Mouse (Mus musculus) lung, embryonic 14.5 days (tissue): ENCODE data around the gene Shb. TPM values are rescaled to one million over a fixed set of nuclear protein-coding genes. Genes with fewer than 3 reads are reported as not detected.

Experiments
- ATAC-seq: fragments of 200-750 bp; cut with Nextera tagmentation; 2 replicates; pipeline ENCODE4 v1.8.0; 2017; ENCODE audit warnings: mild to moderate bottlenecking, moderate TSS enrichment, moderate library complexity; ENCODE audit not compliant: insufficient read depth
- DNase-seq: peaks from one replicate; pipeline ENCODE4 v3.0.0-alpha.2; 2015
- H3K27ac ChIP-seq: fragments of 300-500 bp; sonication (generic); 2 replicates; pipeline ENCODE4 v1.5.1; 2014; ENCODE audit warnings: low read depth, mild to moderate bottlenecking, moderate library complexity
- H3K27me3 ChIP-seq: fragments of 300-500 bp; sonication (generic); 2 replicates; pipeline ENCODE4 v1.6.1; 2014; ENCODE audit warnings: low read length, control low read depth; ENCODE audit not compliant: insufficient read depth
- H3K36me3 ChIP-seq: fragments of 300-500 bp; sonication (generic); 2 replicates; pipeline ENCODE4 v1.6.1; 2014; ENCODE audit warnings: control low read depth; ENCODE audit not compliant: insufficient read depth
- H3K4me1 ChIP-seq: fragments of 300-500 bp; sonication (generic); 2 replicates; pipeline ENCODE4 v1.6.1; 2014; ENCODE audit warnings: antibody characterized with exemption, control low read depth; ENCODE audit not compliant: insufficient read depth
- H3K4me2 ChIP-seq: fragments of 300-500 bp; sonication (generic); 2 replicates; pipeline ENCODE4 v1.6.1; 2014; ENCODE audit warnings: mild to moderate bottlenecking
- H3K4me3 ChIP-seq: fragments of 300-500 bp; sonication (generic); 2 replicates; pipeline ENCODE4 v1.5.1; 2014; ENCODE audit warnings: low read depth, low read length
- H3K9ac ChIP-seq: fragments of 300-500 bp; sonication (generic); 2 replicates; pipeline ENCODE4 v1.6.1; 2014
- H3K9me3 ChIP-seq: fragments of 300-500 bp; sonication (generic); 2 replicates; pipeline ENCODE4 v1.6.1; 2016; ENCODE audit warnings: low read depth, low read length, control low read depth
- CTCF ChIP-seq: IDR thresholded peaks from 2 replicates; pipeline ENCODE4 v1.5.1; 2016; ENCODE audit warnings: antibody characterized with exemption, low read depth
- WGBS: fragments of 180-500 bp; shearing (Covaris S2); extraction: QIAGEN DNeasy Blood & Tissue Kit; methylation state at CpG from one replicate; pipeline ENCODE4 v1.1.7; 2014; 5-methylcytosine and 5-hydroxymethylcytosine counted together
- polyA plus RNA-seq: library from polyadenylated mRNA; unstranded; fragments of >200 nt; fragmentation: Nextera tagmentation; extraction: Ambion mirVana; gene quantifications from 2 replicates; pipeline ENCODE4 v1.2.1, GENCODE M21; 2014

Gene Shb
- polyA plus RNA-seq, 1 experiment from 2014 or later = 10.6 TPM

DNA sequence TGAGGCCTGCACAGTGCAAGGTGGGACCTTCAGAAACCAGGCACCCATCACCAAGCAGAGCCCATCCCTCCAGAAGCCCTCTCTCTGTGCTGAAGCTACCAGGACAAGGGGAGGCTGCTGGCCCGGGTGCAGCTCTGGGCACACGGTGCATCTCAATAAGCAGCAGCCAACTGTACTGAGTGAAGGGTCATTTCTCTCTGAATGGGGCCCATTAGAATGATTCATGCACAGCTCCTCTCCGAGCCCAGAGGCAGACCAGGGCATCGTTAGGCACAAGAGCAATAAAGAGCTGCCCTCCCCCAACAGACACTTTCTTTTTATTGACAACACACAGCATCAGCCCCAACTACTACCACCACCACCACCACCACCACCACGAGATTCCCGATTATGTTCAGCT lies 35.0 kb downstream of the Shb start:
- DNase-seq = no peak
- Histone ChIP-seq H3K36me3 (no peaks in the 10 kb centered on the region), H3K27ac (no peak overlapping the region), H3K27me3 (no peaks in the 10 kb centered on the region), H3K9me3 (no peaks in the 10 kb centered on the region), H3K4me3 (no peak overlapping the region), H3K4me1 (peaks cover 67% of the 10 kb centered on the region), H3K9ac (no peak overlapping the region), H3K4me2 (no peak overlapping the region)
- no peak for TF ChIP-seq CTCF
- ATAC-seq = no peak
- 79% methylated on average over 6 of the region's 6 CpGs for WGBS

DNA sequence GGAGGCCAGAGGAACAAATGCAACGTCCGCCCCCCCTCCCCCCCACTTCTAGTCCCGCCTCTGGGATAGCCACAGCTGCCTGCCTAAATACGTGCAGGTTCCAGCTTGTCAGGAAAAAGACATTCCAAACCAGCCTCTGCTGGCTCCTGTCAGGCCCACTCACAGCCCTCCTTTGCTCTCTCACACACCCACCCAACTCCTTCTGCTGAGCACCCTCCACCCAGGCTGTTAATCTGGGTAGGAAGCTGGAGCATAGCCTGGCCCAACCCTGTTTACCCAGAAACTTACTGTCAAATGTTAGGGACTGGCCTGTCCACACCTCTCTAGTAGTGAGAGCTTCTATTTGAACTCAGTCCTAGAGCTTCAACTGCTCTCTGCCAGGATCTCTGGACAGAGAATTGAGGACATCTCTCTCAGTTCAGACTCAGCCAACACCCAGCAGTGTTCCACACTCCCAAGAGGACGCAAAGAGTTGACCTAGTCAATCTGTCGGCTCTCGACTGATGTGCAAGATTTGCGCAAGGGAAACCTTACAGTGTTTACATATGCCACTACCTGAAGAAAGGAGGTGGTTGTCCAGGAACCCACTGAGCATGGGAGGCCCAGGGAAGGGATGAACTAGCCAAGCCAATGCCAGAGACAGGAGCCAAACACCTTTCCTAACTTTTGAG lies 36.6 kb downstream of the Shb start:
- no peaks in the 10 kb centered on the region for H3K36me3 ChIP-seq
- no peak overlapping the region for H3K4me3 ChIP-seq
- peaks cover 70% of the 10 kb centered on the region for H3K4me1 ChIP-seq
- no peaks in the 10 kb centered on the region for H3K9me3 ChIP-seq
- H3K27me3 ChIP-seq = no peaks in the 10 kb centered on the region
- WGBS = 32% methylated on average over 8 of the region's 8 CpGs
- DNase-seq (no peak), ATAC-seq (no peak)
- TF ChIP-seq CTCF = no peak
- no peak overlapping the region for H3K9ac ChIP-seq
- no peak overlapping the region for H3K4me2 ChIP-seq
- H3K27ac ChIP-seq = peak overlapping the region; percentile 71

- no peak overlapping the region; the same call in 1 of the 2 replicates for H3K9ac ChIP-seq
Observed at GRCm38 (mm10) chr4:45493786-45494400, 38.4 kb downstream of the Shb start.

DNA sequence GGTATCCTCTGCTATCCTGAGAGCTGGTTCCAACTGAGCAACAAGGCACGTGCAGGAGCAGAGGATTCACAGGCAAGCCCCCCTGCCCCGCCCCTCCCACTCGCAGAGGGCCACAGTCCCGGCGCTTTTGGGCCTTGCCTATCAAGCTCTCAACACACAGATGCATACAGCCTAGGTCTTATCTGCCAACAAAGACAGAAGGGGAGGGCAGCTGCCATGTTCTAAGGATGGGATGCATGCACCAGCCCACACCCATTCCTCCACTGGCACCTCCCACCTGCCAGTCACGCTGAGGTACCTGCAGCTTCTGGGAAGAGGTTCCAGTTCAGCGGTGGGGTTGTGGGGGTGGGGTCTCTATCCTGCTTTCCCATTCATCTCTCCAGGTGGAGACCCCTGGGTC lies 39.2 kb downstream of the Shb start:
- Histone ChIP-seq H3K9me3 (no peaks in the 10 kb centered on the region), H3K36me3 (no peaks in the 10 kb centered on the region), H3K4me1 (peaks cover 75% of the 10 kb centered on the region), H3K9ac (0 out of 2 replicates have a peak overlapping the region, but pooled peaks have one; percentile 5), H3K27me3 (no peaks in the 10 kb centered on the region), H3K27ac (peak overlapping the region; percentile 95), H3K4me2 (peak overlapping the region; percentile 43), H3K4me3 (no peak overlapping the region)
- WGBS = 10% methylated on average over 7 of the region's 7 CpGs
- DNase-seq (no peak), ATAC-seq (no peak)
- no peak for TF ChIP-seq CTCF

More at GRCm38 (mm10) chr4:45493786-45494400, 38.4 kb downstream of the Shb start:
- H3K9me3 ChIP-seq = no peaks in the 10 kb centered on the region
- whole genome bisulfite sequencing = 41% methylated on average over 6 of the region's 6 CpGs
- no peak overlapping the region for H3K4me3 ChIP-seq
- ATAC-seq = no peak
- H3K36me3 ChIP-seq = no peaks in the 10 kb centered on the region
- TF ChIP-seq CTCF = no peak
- no peak for DNase-seq
- peak overlapping the region; percentile 95 for H3K27ac ChIP-seq
- peaks cover 73% of the 10 kb centered on the region for H3K4me1 ChIP-seq
- H3K4me2 ChIP-seq = no peak overlapping the region; the same call in 1 of the 2 replicates
- H3K27me3 ChIP-seq = no peaks in the 10 kb centered on the region

- ATAC-seq (no peak), DNase-seq (peak; percentile 61)
- no peak for TF ChIP-seq CTCF
- H3K9ac ChIP-seq = 0 out of 2 replicates have a peak overlapping the region, but pooled peaks have one; percentile 5
- H3K27me3 ChIP-seq = no peaks in the 10 kb centered on the region
- H3K36me3 ChIP-seq = no peaks in the 10 kb centered on the region
- 14% methylated on average over 5 of the region's 5 CpGs for WGBS
- peaks cover 78% of the 10 kb centered on the region for H3K4me1 ChIP-seq
- no peak overlapping the region for H3K4me3 ChIP-seq
- no peaks in the 10 kb centered on the region for H3K9me3 ChIP-seq
- peak overlapping the region; percentile 95 for H3K27ac ChIP-seq
- peak overlapping the region; percentile 43 for H3K4me2 ChIP-seq
Observed at GRCm38 (mm10) chr4:45492681-45493081, 39.6 kb downstream of the Shb start.

DNA sequence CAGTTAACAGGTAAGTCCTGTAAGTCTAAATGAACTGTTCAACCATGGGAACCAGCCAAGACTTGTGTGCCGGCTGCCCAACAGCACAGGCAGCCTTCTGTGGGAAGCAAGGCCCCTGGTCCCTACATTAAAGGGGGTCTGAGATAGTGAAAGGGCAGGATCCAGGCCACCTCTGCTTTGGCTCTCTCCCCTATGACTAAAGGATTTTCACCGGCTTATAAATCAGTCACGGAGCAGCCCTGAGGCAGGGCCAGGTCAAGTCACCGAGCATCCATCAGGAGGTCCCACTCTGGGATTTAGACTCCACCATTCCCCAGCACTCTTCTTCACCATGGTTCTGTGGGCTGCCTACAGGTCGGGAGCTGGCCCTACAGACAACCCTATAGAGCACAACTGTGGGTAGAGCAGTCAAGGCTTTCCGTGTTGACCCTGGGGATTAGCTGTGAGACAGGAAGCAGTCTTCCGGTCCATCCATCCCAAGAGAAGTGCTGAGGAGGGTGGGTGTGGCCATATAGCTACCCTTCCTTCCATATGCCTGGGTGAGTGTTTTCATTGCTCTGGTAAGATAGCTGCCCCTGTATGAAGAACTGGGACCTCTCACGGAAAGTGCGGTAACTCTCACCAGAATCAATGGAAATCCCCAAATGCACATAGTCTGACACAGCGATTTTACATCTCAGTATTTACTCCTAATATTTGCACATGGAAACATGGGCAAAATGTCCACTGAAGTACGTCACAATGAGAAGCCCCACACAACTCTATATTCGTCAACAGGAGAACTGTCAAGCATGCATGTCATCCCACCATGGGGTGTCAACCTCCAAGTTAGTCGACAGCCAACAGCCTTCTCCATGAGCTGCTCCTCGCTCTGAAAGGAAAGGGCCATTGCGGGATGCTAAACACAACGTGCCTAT lies 40.3 kb downstream of the Shb start:
- Histone ChIP-seq H3K27ac (peak overlapping the region; percentile 95), H3K9ac (no peak overlapping the region), H3K36me3 (no peaks in the 10 kb centered on the region), H3K27me3 (no peaks in the 10 kb centered on the region), H3K4me3 (no peak overlapping the region), H3K4me2 (peak overlapping the region; percentile 43), H3K9me3 (no peaks in the 10 kb centered on the region), H3K4me1 (peaks cover 82% of the 10 kb centered on the region)
- DNase-seq (no peak), ATAC-seq (no peak)
- no peak for TF ChIP-seq CTCF
- 35% methylated on average over 16 of the region's 16 CpGs for WGBS
